Mouse (Mus musculus) neutrophil, adult 59 days (primary cell): ENCODE results near the gene Clvs2. TPM values are rescaled to one million over a fixed set of nuclear protein-coding genes. Genes with fewer than 3 reads are reported as not detected.

ENCODE experiments used
- total RNA-seq, 2 experiments: library from RNA; stranded (reverse); gene quantifications; 1 replicate in 1 of 2; 2 replicates in 1 of 2; pipeline ENCODE4 v1.2.4; 2023

The Clvs2 gene
- total RNA-seq: not detected

DNA sequence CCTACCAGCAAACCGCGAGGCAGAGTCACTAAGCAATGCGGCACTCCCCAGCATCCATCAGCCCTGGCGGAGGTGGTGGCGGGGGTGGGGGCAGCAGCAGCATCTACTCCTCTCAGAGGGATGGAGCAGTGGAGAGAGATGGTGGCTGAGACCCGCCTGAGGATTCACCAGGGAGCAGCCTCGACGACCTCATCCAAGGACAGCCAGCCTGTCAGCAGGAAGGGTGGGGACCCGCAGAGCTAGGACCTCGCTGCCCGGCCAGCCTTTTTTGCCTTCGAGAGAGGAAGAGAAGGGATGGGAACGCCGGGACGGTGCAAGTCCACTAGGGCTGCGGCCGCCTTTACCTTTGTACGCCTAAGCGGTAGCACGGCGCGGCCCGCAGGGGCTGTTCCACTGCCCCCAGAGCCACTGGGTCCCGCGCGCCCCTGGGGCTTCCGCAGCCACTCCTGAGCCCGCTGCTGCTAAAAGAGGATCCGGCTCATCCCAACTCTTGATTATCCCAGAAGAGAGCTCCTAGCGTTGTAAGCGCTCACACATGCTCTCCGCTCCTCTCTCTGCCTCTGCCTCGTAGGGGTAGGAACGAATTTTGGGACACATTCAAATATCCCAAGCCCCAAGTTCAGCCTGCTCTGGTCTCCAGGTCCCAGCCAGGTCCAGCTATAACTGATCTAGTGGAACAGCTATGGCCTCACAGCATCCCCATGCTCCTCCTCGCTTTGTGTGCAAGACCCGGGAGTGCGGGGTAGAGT lies at the start of gene Clvs2:
Clvs2 (minus strand) TSS at position 639 of the 749 bp plus-strand sequence.

Other genes with a start within 250 kb of the Clvs2 start
- gene Sult3a2, start 161.9 kb upstream of the Clvs2 start, total RNA-seq: not detected
- gene Sult3a1, start 233.0 kb upstream of the Clvs2 start, total RNA-seq: not detected